Mouse (Mus musculus): ENCODE measurements around the gene Fgr. TPM values are rescaled to one million over a fixed set of nuclear protein-coding genes. Genes with fewer than 3 reads are reported as not detected.

Fgr gene
- polyA plus RNA-seq, 1 experiment from 2014 or later, result 0.79 TPM

DNA sequence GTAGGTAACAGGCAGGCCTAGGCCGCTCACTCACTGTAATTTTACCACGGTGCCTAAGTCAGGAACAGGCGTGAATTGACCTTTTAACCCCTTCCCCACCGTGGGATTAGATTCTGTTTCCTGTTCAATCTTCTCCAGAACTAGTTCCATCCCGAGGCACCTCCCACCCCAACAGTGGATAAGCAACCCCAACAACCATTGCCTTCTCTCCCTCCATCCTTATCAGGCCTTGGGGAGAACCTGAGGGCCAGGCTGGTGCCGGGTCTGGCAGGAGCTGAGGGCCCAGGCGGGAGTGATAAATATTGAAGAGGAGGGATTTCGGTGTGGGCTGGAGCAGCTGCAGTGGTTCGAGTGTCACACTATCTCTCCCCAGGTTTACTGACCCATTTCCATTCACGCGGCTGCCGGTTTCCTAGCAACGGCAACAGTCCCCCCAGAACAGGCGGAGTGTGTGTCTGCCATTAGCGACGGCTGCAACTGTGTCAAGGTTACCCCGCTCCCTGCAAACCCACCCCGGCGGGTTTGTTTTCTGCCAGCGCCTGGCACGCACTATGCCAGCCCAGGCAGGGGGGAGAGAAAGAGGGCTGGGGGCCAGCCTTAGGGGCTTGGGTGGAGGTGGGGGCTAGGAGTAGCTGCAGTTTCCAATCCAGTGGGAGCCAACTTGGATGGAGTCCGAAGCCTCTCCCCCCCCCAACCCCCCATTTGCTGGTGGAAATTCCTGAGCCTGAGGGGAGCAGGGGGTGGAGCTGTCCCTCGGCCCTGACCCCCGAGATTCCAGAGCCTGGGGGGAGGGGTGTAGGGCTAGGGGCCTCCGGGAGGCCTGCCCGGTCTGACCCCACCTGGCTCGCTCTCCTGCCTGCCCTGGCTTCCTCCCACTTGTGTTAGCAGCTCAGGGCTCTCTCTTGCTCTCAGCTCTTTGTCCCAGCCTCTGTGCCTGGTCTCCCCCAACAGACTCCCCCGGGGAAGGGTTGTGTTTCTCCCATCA lies 69.0 kb downstream of the Fgr start:
- peak overlapping the region; percentile 33 for H3K9ac ChIP-seq (ENCODE audit: low read length)
- H3K4me1 ChIP-seq (replicated peaks; ENCODE audit: control insufficient read depth, insufficient read depth, low read length), result peaks cover 83% of the 10 kb centered on the region
- peak overlapping the region; percentile 9 for H3K4me3 ChIP-seq (ENCODE audit: low read length)
- H3K36me3 ChIP-seq (ENCODE audit: control insufficient read depth, insufficient read depth, low read length), result no peaks in the 10 kb centered on the region
- H3K27me3 ChIP-seq (ENCODE audit: control insufficient read depth, insufficient read depth, low read depth, low read length), result no peaks in the 10 kb centered on the region
- peak overlapping the region; percentile 100 for H3K4me2 ChIP-seq (ENCODE audit: low read depth, low read length)
- H3K9me3 ChIP-seq (ENCODE audit: control insufficient read depth, low read length), result no peaks in the 10 kb centered on the region
- peak; percentile 16; the same call in 1 of the 2 replicates for ATAC-seq (ENCODE audit: low read depth)
- 10% methylated on average over 27 of the region's 28 CpGs for WGBS
- peak overlapping the region; percentile 94 for H3K27ac ChIP-seq (ENCODE audit: low read length)

DNA sequence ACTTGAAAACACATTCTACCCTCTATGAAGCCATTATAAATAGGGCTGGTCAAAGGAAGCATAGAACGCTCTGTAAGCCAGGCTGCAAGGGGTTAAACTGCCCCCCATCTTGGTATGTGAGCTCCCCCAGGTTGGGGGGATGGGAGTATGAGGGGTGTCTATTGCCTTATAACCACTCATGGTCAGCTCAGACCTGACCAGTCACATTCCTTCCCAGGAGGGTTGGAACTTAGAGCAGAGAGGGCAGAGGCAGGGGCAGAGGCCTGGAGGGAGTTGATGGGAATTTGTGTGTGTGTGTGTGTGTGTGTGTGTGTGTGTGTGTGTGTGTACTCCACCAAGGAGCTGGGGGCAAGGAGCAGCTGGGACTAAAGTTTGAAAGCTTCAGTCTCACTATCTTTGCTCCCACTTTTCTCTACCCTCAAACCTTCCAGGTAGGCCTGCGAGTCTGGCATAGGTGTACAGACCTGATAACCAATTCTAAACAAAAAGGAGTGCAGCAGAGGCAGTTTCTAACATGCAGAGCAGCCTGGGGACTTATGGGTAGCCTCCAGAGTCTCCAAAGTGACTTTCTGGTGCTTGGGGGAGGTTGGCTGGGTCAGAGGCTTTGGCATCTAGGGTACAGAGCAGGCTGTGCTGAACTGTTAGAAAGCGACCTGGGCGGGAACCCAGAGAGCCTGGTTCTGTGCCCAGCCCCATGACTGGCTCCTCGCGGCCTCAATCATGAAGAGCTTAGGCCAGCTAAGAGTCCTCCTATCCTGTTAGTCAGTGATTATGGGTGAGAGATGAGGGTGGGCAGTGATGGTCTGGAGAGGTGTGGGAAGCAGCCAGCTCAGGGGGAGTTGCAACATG lies 70.1 kb downstream of the Fgr start:
- H3K36me3 ChIP-seq (ENCODE audit: control insufficient read depth, insufficient read depth, low read length), result no peaks in the 10 kb centered on the region
- 45% methylated on average over 6 of the region's 6 CpGs for WGBS
- no peak overlapping the region for H3K4me3 ChIP-seq (ENCODE audit: low read length)
- peak overlapping the region; percentile 100 for H3K4me2 ChIP-seq (ENCODE audit: low read depth, low read length)
- no peaks in the 10 kb centered on the region for H3K27me3 ChIP-seq (ENCODE audit: control insufficient read depth, insufficient read depth, low read depth, low read length)
- H3K27ac ChIP-seq (ENCODE audit: low read length), result peak overlapping the region; percentile 94
- peak overlapping the region; percentile 33 for H3K9ac ChIP-seq (ENCODE audit: low read length)
- peak; percentile 22; the same call in 1 of the 2 replicates for ATAC-seq (ENCODE audit: low read depth)
- H3K9me3 ChIP-seq (ENCODE audit: control insufficient read depth, low read length), result no peaks in the 10 kb centered on the region
- peaks cover 89% of the 10 kb centered on the region for H3K4me1 ChIP-seq (replicated peaks; ENCODE audit: control insufficient read depth, insufficient read depth, low read length)

DNA sequence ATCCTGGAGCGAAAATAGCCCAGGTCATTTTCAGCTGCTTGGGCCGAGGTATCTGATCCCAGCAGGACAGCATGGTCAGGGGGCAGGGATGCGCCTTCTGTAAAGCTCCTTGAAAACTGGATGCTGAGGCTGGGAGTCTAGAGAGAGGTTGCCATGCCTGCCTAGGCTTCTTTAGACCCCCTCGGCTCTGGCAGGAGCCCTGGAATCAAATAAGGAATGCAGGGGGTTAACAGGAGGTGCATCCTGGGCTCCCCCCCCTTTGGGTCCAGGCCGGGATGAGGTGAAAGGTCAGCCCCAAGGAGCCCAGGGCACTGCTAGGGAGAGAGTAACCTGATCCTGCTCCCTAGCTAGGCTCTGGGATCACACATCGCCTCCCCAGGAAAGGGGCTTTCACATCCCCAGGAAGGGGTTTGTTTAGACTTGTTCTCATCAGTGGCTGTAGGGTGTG lies 70.8 kb downstream of the Fgr start:
- no peak for ATAC-seq (ENCODE audit: low read depth)
- Histone ChIP-seq H3K27me3 (ENCODE audit: control insufficient read depth, insufficient read depth, low read depth, low read length) (no peaks in the 10 kb centered on the region), H3K4me2 (ENCODE audit: low read depth, low read length) (0 out of 2 replicates have a peak overlapping the region, but pooled peaks have one; percentile 6), H3K27ac (ENCODE audit: low read length) (peak overlapping the region; percentile 94), H3K4me3 (ENCODE audit: low read length) (no peak overlapping the region), H3K9ac (ENCODE audit: low read length) (peak overlapping the region; percentile 4), H3K36me3 (ENCODE audit: control insufficient read depth, insufficient read depth, low read length) (no peaks in the 10 kb centered on the region), H3K4me1 (replicated peaks; ENCODE audit: control insufficient read depth, insufficient read depth, low read length) (peaks cover 96% of the 10 kb centered on the region), H3K9me3 (ENCODE audit: control insufficient read depth, low read length) (no peaks in the 10 kb centered on the region)
- WGBS, result 35% methylated on average over 6 of the region's 6 CpGs

DNA sequence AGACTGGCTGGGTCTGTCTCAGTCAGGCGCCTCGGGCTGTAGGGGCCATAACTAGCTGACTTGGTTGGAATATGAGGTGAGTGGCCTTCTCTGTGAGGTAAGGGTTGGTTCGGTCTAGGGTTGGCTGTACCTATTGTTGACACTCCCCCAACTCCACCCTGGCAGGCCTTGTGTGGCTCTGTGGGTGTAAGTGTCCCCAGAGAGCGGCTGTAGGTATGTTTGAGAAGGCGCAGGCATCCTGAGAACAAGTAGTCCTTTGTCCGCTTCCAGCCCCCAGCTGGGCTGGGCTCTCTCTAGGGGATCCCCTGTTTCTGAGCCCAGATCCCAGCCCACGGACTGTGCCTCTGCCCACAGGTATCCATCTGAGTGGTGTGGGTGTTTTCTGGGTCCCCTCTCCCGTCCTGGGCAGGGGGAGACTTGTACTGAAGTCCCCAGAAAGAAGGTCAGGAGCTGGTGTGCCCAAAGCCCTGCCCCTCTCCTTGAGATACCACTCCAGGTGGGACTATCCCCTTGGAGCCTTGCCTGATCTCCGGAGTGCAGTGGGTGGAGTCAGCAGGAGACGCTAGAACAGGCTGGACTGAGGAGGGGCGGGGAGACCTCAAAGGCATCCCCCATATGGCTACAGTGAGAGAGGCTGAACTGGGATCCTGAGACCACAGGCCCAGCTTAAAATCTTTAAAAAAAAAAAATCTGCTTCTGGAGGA lies 72.0 kb downstream of the Fgr start:
- peak overlapping the region; percentile 94 for H3K27ac ChIP-seq (ENCODE audit: low read length)
- H3K36me3 ChIP-seq (ENCODE audit: control insufficient read depth, insufficient read depth, low read length), result no peaks in the 10 kb centered on the region
- peak; percentile 72 for ATAC-seq (ENCODE audit: low read depth)
- peak overlapping the region; percentile 39 for H3K4me2 ChIP-seq (ENCODE audit: low read depth, low read length)
- H3K27me3 ChIP-seq (ENCODE audit: control insufficient read depth, insufficient read depth, low read depth, low read length), result no peaks in the 10 kb centered on the region
- 37% methylated on average over 11 of the region's 11 CpGs for WGBS
- no peaks in the 10 kb centered on the region for H3K9me3 ChIP-seq (ENCODE audit: control insufficient read depth, low read length)
- peaks cover 94% of the 10 kb centered on the region for H3K4me1 ChIP-seq (replicated peaks; ENCODE audit: control insufficient read depth, insufficient read depth, low read length)
- peak overlapping the region; percentile 40; the same call in 1 of the 2 replicates for H3K9ac ChIP-seq (ENCODE audit: low read length)
- H3K4me3 ChIP-seq (ENCODE audit: low read length), result peak overlapping the region; percentile 17

DNA sequence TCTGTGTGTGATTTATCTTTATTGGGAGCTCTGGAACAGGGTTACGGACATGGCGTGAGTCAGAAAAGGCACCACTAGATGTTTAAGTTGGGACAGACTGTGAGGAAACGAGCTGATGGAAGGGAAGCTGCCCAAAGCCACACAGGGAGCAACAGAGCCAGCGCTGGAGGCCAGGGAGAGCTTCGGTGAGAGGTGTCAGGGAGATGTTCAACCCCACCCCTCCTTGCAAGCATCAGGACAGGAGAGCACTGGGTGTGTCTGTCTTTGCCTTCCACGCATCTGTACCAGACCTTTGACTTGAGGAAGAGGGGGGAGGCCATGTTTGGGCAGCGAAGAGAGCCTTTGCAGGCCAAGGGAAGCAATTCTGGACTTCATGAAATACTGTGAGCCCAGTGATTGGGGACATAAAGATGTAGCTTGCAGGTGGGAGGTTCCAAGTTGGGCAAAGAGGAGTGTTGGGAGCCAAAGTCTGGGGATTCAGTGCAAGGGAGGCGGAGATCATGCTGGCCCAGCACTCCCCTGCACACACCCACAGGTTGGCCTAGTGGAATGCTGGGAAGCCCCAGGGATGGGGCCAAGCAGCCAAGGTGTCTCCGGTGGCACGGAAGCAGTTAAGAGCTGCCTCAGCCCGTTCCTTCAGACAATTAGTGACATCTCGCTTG lies 72.9 kb downstream of the Fgr start:
- H3K4me2 ChIP-seq (ENCODE audit: low read depth, low read length), result no peak overlapping the region; the same call in 1 of the 2 replicates
- H3K36me3 ChIP-seq (ENCODE audit: control insufficient read depth, insufficient read depth, low read length), result no peaks in the 10 kb centered on the region
- H3K4me3 ChIP-seq (ENCODE audit: low read length), result no peak overlapping the region
- H3K27me3 ChIP-seq (ENCODE audit: control insufficient read depth, insufficient read depth, low read depth, low read length), result no peaks in the 10 kb centered on the region
- H3K9me3 ChIP-seq (ENCODE audit: control insufficient read depth, low read length), result no peaks in the 10 kb centered on the region
- H3K27ac ChIP-seq (ENCODE audit: low read length), result peak overlapping the region; percentile 94
- peak overlapping the region; percentile 21 for H3K9ac ChIP-seq (ENCODE audit: low read length)
- peaks cover 92% of the 10 kb centered on the region for H3K4me1 ChIP-seq (replicated peaks; ENCODE audit: control insufficient read depth, insufficient read depth, low read length)
- ATAC-seq (ENCODE audit: low read depth), result no peak
- 28% methylated on average over 12 of the region's 12 CpGs for WGBS

DNA sequence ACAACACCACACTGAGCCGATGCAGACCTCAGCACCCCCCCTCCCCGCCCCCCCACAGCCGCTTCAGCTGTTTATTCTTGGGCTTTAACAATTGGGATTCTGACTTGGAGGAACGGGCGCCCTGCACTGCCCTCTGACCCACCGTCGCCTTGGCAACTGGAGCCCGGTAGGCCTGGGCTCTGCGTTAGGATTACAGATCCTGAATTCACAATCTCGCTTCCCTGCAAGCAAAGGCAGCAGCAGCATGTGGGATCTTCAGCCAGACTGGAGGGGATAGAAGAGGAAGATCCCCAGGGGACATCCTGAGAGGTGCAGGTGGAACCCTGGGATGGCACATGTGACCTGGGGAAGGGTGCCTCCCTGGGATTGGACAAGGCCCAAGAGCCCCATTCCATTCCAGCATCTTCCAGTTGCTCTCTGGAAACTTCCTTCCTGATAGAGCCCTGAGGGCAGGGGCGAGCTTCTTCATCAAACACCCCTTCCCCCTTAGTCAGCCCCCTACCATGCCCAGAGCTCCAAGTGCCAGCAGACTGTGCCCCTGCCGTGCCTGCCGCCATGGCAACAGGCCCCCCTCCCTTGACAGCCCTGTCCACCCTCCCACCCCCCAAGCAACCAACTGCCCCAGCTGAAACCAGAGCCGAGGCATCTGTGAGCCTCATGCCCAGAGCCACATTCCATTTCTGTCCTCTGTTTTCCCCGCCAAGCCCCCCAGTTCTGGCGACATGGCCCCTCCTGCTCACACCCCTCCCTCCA lies 73.6 kb downstream of the Fgr start:
- Histone ChIP-seq H3K27me3 (ENCODE audit: control insufficient read depth, insufficient read depth, low read depth, low read length) (no peaks in the 10 kb centered on the region), H3K27ac (ENCODE audit: low read length) (0 out of 2 replicates have a peak overlapping the region, but pooled peaks have one; percentile 18), H3K4me1 (replicated peaks; ENCODE audit: control insufficient read depth, insufficient read depth, low read length) (peaks cover 90% of the 10 kb centered on the region), H3K9ac (ENCODE audit: low read length) (peak overlapping the region; percentile 21; the same call in 1 of the 2 replicates), H3K36me3 (ENCODE audit: control insufficient read depth, insufficient read depth, low read length) (no peaks in the 10 kb centered on the region), H3K4me3 (ENCODE audit: low read length) (no peak overlapping the region), H3K4me2 (ENCODE audit: low read depth, low read length) (no peak overlapping the region), H3K9me3 (ENCODE audit: control insufficient read depth, low read length) (no peaks in the 10 kb centered on the region)
- ATAC-seq (ENCODE audit: low read depth), result no peak
- 19% methylated on average over 16 of the region's 16 CpGs for WGBS

DNA sequence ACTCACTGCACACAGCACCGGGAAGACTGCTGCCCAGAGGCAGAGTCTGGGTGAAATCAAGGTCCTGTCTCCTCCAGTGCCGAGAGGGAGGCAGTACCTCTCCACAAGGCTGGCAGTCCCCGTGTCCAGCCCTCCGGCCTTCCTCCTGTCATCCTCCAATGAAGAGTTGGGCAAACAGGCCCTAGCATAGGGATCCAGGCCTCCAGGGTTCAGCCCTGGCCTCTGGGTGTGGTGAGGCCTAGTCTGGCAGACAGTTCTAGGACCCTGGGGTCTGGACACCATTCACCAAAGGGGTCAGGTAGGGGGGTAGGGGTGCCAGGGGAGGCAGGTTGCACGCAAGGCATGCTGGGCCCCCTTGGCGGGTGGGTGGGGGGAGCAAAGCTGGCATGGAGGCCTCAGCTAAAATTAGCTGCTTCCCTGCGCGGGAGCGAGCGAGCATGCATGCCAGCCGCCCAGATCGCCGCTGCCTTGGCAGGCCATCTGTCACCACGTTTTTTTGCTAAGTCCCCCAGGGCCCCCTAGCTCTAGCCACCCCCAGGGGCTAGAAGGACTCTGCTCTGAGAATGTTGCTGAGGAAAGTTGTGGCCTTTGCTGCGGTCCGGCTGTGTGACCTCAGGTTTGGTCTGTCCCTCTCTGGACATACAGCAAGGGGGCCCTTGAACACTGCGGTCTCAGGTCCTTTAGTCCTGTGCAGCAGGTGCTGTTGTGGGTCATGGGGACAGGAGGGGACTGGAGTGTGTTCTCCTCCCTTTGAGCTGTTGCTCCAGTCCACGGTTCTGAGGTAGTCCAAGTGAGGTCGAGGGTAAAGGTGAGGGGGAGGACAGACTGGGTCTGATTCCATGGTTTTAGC lies 75.4 kb downstream of the Fgr start:
- Histone ChIP-seq H3K4me3 (ENCODE audit: low read length) (no peak overlapping the region), H3K36me3 (ENCODE audit: control insufficient read depth, insufficient read depth, low read length) (no peaks in the 10 kb centered on the region), H3K9ac (ENCODE audit: low read length) (peak overlapping the region; percentile 44), H3K27ac (ENCODE audit: low read length) (peak overlapping the region; percentile 37), H3K4me1 (replicated peaks; ENCODE audit: control insufficient read depth, insufficient read depth, low read length) (peaks cover 78% of the 10 kb centered on the region), H3K4me2 (ENCODE audit: low read depth, low read length) (no peak overlapping the region), H3K27me3 (ENCODE audit: control insufficient read depth, insufficient read depth, low read depth, low read length) (no peaks in the 10 kb centered on the region), H3K9me3 (ENCODE audit: control insufficient read depth, low read length) (no peaks in the 10 kb centered on the region)
- no peak for ATAC-seq (ENCODE audit: low read depth)
- 46% methylated on average over 19 of the region's 19 CpGs for WGBS
